Mouse (Mus musculus) E14TG2a.4 (cell line): ENCODE data around the gene Clec2h.

Source experiments
- H3K27me3 ChIP-seq: 2 replicates; pipeline ENCODE4 v1.6.1; 2014; ENCODE audit warnings: low read length, control low read depth; ENCODE audit not compliant: insufficient read depth
- H3K36me3 ChIP-seq: 2 replicates; pipeline ENCODE4 v1.6.1; 2014; ENCODE audit warnings: low read length, control low read depth; ENCODE audit not compliant: insufficient read depth
- H3K4me1 ChIP-seq: replicated peaks from 2 replicates; pipeline ENCODE4 v1.6.1; 2014; ENCODE audit warnings: low read depth, low read length, control low read depth
- H3K4me3 ChIP-seq: replicated peaks from 2 replicates; pipeline ENCODE4 v1.5.1; 2014; ENCODE audit warnings: mild to moderate bottlenecking, low read length
- H3K9me3 ChIP-seq: 2 replicates; pipeline ENCODE4 v1.6.1; 2014; ENCODE audit warnings: low read length, control low read depth
- CTCF ChIP-seq: conservative IDR thresholded peaks from 2 replicates; pipeline ENCODE4 v1.5.1; 2014; ENCODE audit warnings: low read length
- NANOG ChIP-seq: IDR thresholded peaks from 2 replicates; pipeline ENCODE4 v1.6.1; 2014; ENCODE audit warnings: borderline replicate concordance, low read length, mixed read lengths
- POU5F1 ChIP-seq: IDR thresholded peaks from 2 replicates; pipeline ENCODE4 v1.6.1; 2014; ENCODE audit warnings: low read length, borderline replicate concordance

The Clec2h gene

DNA sequence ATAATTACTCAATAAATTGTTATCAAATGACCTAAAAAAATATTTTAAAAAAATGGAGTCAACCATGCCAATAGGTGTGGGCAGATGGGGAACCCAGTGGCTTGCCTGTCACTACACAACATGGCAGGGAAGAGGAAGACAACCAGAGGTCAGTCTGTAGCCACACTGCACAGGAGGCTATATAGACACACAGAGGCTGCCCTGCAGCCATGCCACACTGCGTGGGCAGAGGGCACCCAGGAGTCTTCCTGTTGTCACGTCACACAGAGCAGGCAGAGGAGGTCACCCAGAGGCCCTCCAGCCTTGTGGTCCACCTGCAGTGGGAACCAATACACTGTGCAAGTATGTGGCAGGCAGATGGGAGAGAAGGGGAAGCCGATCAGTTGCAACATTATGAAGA is 39.5 kb downstream of the Clec2h start:
- H3K36me3 ChIP-seq, result no peaks in the 10 kb centered on the region
- peaks cover 25% of the 10 kb centered on the region for H3K9me3 ChIP-seq
- H3K4me1 ChIP-seq, result no peaks in the 10 kb centered on the region
- TF ChIP-seq CTCF (no peak), POU5F1 (no peak), NANOG (no peak)
- H3K4me3 ChIP-seq, result no peak overlapping the region
- no peaks in the 10 kb centered on the region for H3K27me3 ChIP-seq

DNA sequence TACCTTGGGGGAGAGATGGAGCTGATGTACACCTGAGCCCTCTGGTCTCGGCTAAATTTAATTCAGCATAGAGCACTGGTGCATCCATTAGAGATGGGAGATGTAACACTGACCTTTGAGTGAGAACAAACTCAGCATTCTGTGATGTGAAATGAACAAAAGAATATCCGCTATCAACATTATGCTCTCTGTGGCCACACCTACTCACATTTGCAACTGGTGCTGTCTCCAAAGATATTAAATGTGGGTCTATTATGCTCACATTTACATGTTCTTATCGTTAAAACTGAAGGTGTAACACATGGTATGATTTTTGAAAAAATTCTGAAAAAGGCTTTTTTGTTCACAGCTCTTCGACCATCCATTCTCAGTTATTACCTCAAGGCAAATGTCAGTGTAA is 60.8 kb downstream of the Clec2h start, which contains the start of gene Klrb1:
Klrb1 (minus strand) TSS at position 101 of the 400 bp plus-strand sequence.
- Histone ChIP-seq H3K4me1 (no peaks in the 10 kb centered on the region), H3K9me3 (peaks cover 32% of the 10 kb centered on the region), H3K36me3 (no peaks in the 10 kb centered on the region), H3K27me3 (no peaks in the 10 kb centered on the region), H3K4me3 (no peak within 1 kb of the TSS)
- TF ChIP-seq POU5F1 (no peak), NANOG (no peak), CTCF (no peak)
